Mouse (Mus musculus) left cerebral cortex, adult 2 months (tissue): ENCODE measurements around the gene Gnaq. TPM values are rescaled to one million over a fixed set of nuclear protein-coding genes. Genes with fewer than 3 reads are reported as not detected.

Experiments used
- DNase-seq, 2 experiments: peaks; one replicate each; pipeline ENCODE4 v3.0.0; 2021 to 2022; ENCODE audit warnings: low spot score in 2 of 2, mixed read lengths in 1 of 2; ENCODE audit errors: extremely low spot score in 1 of 2
- H3K27ac ChIP-seq: fragments of 200-600 bp; 2 replicates; pipeline ENCODE4 v1.8.1; 2022
- H3K4me3 ChIP-seq: fragments of 200-600 bp; 2 replicates; pipeline ENCODE4 v1.8.1; 2022
- CTCF ChIP-seq: fragments of 200-600 bp; IDR thresholded peaks from 2 replicates; pipeline ENCODE4 v1.8.1; 2022; ENCODE audit warnings: antibody characterized with exemption, mild to moderate bottlenecking, moderate library complexity
- intact Hi-C: fragments of 180-260 bp; cut with DNase I; formaldehyde crosslinking; loops from one replicate; pipeline ENCODE4 v1.15.1; 2025
- total RNA-seq, 2 experiments: library from RNA; stranded (reverse); gene quantifications; 2 replicates each; pipeline ENCODE4 v1.2.3; 2021

The Gnaq gene
- total RNA-seq, 2 experiments from 2014 or later: 164 to 172 TPM

GRCm38 (mm10) chr19:16329648-16330047, 197.0 kb downstream of the Gnaq start:
- TF ChIP-seq CTCF: no peak
- DNase-seq: no peak
- intact Hi-C loops: no loop called here
- no peak overlapping the region for H3K4me3 ChIP-seq
- no peak overlapping the region for H3K27ac ChIP-seq

- no peak for DNase-seq
- H3K27ac ChIP-seq: no peak overlapping the region
- intact Hi-C loops: no loop called here
- no peak overlapping the region for H3K4me3 ChIP-seq
- TF ChIP-seq CTCF: no peak
Measured at GRCm38 (mm10) chr19:16330161-16330560, 197.5 kb downstream of the Gnaq start.

GRCm38 (mm10) chr19:16331047-16331446, 198.4 kb downstream of the Gnaq start:
- Histone ChIP-seq H3K4me3 (no peak overlapping the region), H3K27ac (no peak overlapping the region)
- TF ChIP-seq CTCF: peak; percentile 31
- intact Hi-C loops: no loop called here
- DNase-seq: no peak

GRCm38 (mm10) chr19:16337866-16338530, 205.4 kb downstream of the Gnaq start:
- no peak for DNase-seq
- intact Hi-C loops: no loop called here
- Histone ChIP-seq H3K4me3 (no peak overlapping the region), H3K27ac (no peak overlapping the region)
- TF ChIP-seq CTCF: no peak

- no peak for TF ChIP-seq CTCF
- intact Hi-C loops: no loop called here
Measured at GRCm38 (mm10) chr19:16339954-16340586, 207.4 kb downstream of the Gnaq start.

GRCm38 (mm10) chr19:16342702-16343101, 210.1 kb downstream of the Gnaq start:
- Histone ChIP-seq H3K27ac (no peak overlapping the region), H3K4me3 (no peak overlapping the region)
- TF ChIP-seq CTCF: peak; percentile 69
- DNase-seq: no peak
- intact Hi-C loops: no loop called here

More at GRCm38 (mm10) chr19:16339954-16340586, 207.4 kb downstream of the Gnaq start:
- DNase-seq: no peak
- no peak overlapping the region for H3K4me3 ChIP-seq
- H3K27ac ChIP-seq: no peak overlapping the region

- no peak for TF ChIP-seq CTCF
- Histone ChIP-seq H3K4me3 (no peak overlapping the region), H3K27ac (peak overlapping the region; percentile 63; the same call in 1 of the 2 replicates)
- no peak for DNase-seq
- intact Hi-C loops: loop anchor here (5.0 kb wide), 1 partner anchor 213 kb away; the partner anchor contains the start of gene Gnaq
Measured at GRCm38 (mm10) chr19:16345516-16345915, 212.9 kb downstream of the Gnaq start.

- no peak for DNase-seq
- Histone ChIP-seq H3K27ac (peak overlapping the region; percentile 50; the same call in 1 of the 2 replicates), H3K4me3 (no peak overlapping the region)
- intact Hi-C loops: loop anchor here (5.0 kb wide), 1 partner anchor 215 kb away; the partner anchor contains the start of gene Gnaq
- no peak for TF ChIP-seq CTCF
Measured at GRCm38 (mm10) chr19:16347037-16347436, 214.4 kb downstream of the Gnaq start.

- peak; percentile 84 for TF ChIP-seq CTCF
- Histone ChIP-seq H3K27ac (no peak overlapping the region), H3K4me3 (no peak overlapping the region)
- intact Hi-C loops: no loop called here
- no peak for DNase-seq
Measured at GRCm38 (mm10) chr19:16353701-16354136, 221.1 kb downstream of the Gnaq start.

GRCm38 (mm10) chr19:16358148-16358547, 225.5 kb downstream of the Gnaq start:
- intact Hi-C loops: loop anchor here (5.0 kb wide), 3 partner anchors 174 to 296 kb away; no protein-coding TSS in a partner anchor
- Histone ChIP-seq H3K27ac (no peak overlapping the region), H3K4me3 (no peak overlapping the region)
- no peak for DNase-seq
- TF ChIP-seq CTCF: no peak

- Histone ChIP-seq H3K4me3 (no peak overlapping the region), H3K27ac (no peak overlapping the region)
- intact Hi-C loops: loop anchor here (5.0 kb wide), 3 partner anchors 173 to 297 kb away; no protein-coding TSS in a partner anchor
- peak in 1 of 2 experiments; percentile 6 for DNase-seq
- TF ChIP-seq CTCF: peak; percentile 73
Measured at GRCm38 (mm10) chr19:16358905-16359304, 226.3 kb downstream of the Gnaq start.

GRCm38 (mm10) chr19:16366465-16367063, 233.9 kb downstream of the Gnaq start:
- no peak for TF ChIP-seq CTCF
- Histone ChIP-seq H3K27ac (no peak overlapping the region), H3K4me3 (no peak overlapping the region)
- DNase-seq: no peak
- intact Hi-C loops: loop anchor here (10.0 kb wide), 1 partner anchor 418 kb away; the partner anchor contains the start of gene Vps13a
